Mouse (Mus musculus) E14TG2a.4 (cell line): ENCODE data around the gene Klhl25.

Source experiments
- CTCF ChIP-seq: conservative IDR thresholded peaks from 2 replicates; pipeline ENCODE4 v1.5.1; 2014; ENCODE audit warnings: low read length
- NANOG ChIP-seq: IDR thresholded peaks from 2 replicates; pipeline ENCODE4 v1.6.1; 2014; ENCODE audit warnings: borderline replicate concordance, low read length, mixed read lengths
- POU5F1 ChIP-seq: IDR thresholded peaks from 2 replicates; pipeline ENCODE4 v1.6.1; 2014; ENCODE audit warnings: low read length, borderline replicate concordance

- TF ChIP-seq CTCF = no peak
- TF ChIP-seq NANOG = no peak
- TF ChIP-seq POU5F1 = no peak
Observed at GRCm38 (mm10) chr7:75845936-75846335, 2.2 kb upstream of the Klhl25 start.
